Mouse (Mus musculus) liver, embryonic 15.5 days (tissue): ENCODE data around the gene Cdh12. TPM values are rescaled to one million over a fixed set of nuclear protein-coding genes. Genes with fewer than 3 reads are reported as not detected.
"Not testable (repeated sequence)": the region's sequence is repeated elsewhere in the genome, so short reads cannot be mapped to it uniquely, and the experiment has no call there.

ENCODE experiments used
- ATAC-seq: fragments of 200-750 bp; cut with Nextera tagmentation; 2 replicates; pipeline ENCODE4 v1.8.0; 2017; ENCODE audit warnings: moderate number of reproducible peaks, mild to moderate bottlenecking, moderate library complexity; ENCODE audit not compliant: insufficient read depth
- H3K27ac ChIP-seq: fragments of 300-500 bp; sonication (generic); replicated peaks from 2 replicates; pipeline ENCODE4 v1.5.1; 2015; ENCODE audit warnings: mild to moderate bottlenecking, inconsistent platforms
- H3K27me3 ChIP-seq: fragments of 300-500 bp; sonication (generic); 2 replicates; pipeline ENCODE4 v1.6.1; 2015; ENCODE audit warnings: mild to moderate bottlenecking, inconsistent platforms
- H3K36me3 ChIP-seq: fragments of 300-500 bp; sonication (generic); replicated peaks from 2 replicates; pipeline ENCODE4 v1.6.1; 2015; ENCODE audit warnings: moderate library complexity, mild to moderate bottlenecking, inconsistent platforms
- H3K4me1 ChIP-seq: fragments of 300-500 bp; sonication (generic); replicated peaks from 2 replicates; pipeline ENCODE4 v1.6.1; 2015; ENCODE audit warnings: inconsistent platforms
- H3K4me2 ChIP-seq: fragments of 300-500 bp; sonication (generic); 2 replicates; pipeline ENCODE4 v1.6.1; 2015; ENCODE audit warnings: moderate library complexity, mild to moderate bottlenecking, inconsistent platforms
- H3K4me3 ChIP-seq: fragments of 300-500 bp; sonication (generic); replicated peaks from 2 replicates; pipeline ENCODE4 v1.5.1; 2015; ENCODE audit warnings: mild to moderate bottlenecking, inconsistent platforms
- H3K9ac ChIP-seq: fragments of 300-500 bp; sonication (generic); 2 replicates; pipeline ENCODE4 v1.6.1; 2015; ENCODE audit warnings: moderate library complexity, mild to moderate bottlenecking, inconsistent platforms
- H3K9me3 ChIP-seq: fragments of 300-500 bp; sonication (generic); replicated peaks from 2 replicates; pipeline ENCODE4 v1.6.1; 2016; ENCODE audit warnings: inconsistent platforms
- WGBS: fragments of 180-500 bp; shearing (Covaris S2); methylation state at CpG from one replicate; pipeline ENCODE4 v1.1.7; 2015; ENCODE audit warnings: mixed read lengths; ENCODE audit not compliant: insufficient replicate concordance; 5-methylcytosine and 5-hydroxymethylcytosine counted together
- polyA plus RNA-seq: library from polyadenylated mRNA; unstranded; fragments of >200 nt; fragmentation: Nextera tagmentation; extraction: Ambion mirVana; gene quantifications from 2 replicates; pipeline ENCODE4 v1.2.1, GENCODE M21; 2015

The Cdh12 gene
- polyA plus RNA-seq, 1 experiment from 2014 or later = not detected

DNA sequence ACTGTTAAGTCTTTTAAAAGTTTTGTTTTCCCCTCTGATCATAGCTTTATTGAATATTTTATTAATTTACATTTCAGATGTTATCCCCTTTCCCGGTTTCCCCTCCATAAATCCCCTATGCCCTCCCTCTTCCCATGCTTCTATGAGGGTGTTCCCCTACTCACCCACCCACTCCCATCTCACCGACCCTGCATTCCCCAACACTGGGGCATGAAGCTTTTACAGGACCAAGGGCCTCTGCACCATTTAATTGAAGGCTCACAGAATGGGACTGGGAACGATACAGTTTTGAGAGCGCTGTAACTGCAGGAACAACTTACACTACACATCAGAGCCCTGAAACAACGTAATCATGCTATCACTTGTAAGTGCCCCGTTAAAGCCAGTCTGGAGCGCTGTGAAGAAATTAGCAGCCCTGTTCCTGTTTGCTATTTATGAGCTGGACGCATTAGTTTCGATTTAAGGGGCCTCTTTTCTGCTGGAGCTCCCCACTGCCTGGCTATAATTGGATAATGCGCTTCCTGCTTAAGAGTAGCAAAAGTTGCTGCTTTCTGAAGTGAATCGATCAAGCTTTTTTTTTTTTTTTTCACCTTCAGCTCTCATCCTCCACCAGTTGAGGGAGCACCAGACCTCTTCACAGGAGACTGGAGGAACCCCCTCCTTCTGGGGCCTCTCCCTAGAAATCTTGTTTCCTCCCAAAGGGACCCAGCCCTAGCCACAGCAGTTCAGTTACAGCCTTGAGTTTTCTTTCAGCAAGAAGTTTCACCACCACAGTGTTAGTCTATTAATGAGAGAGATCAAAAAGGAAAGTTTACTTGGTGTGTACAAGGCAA, 660.2 kb downstream of the Cdh12 start:
- no peak for ATAC-seq
- Histone ChIP-seq H3K27me3 (no peaks in the 10 kb centered on the region), H3K4me2 (no peak overlapping the region), H3K9me3 (no peaks in the 10 kb centered on the region), H3K36me3 (no peaks in the 10 kb centered on the region), H3K9ac (no peak overlapping the region), H3K4me1 (no peaks in the 10 kb centered on the region), H3K27ac (no peak overlapping the region), H3K4me3 (no peak overlapping the region)
- 16% methylated on average over 11 of the region's 11 CpGs for WGBS

DNA sequence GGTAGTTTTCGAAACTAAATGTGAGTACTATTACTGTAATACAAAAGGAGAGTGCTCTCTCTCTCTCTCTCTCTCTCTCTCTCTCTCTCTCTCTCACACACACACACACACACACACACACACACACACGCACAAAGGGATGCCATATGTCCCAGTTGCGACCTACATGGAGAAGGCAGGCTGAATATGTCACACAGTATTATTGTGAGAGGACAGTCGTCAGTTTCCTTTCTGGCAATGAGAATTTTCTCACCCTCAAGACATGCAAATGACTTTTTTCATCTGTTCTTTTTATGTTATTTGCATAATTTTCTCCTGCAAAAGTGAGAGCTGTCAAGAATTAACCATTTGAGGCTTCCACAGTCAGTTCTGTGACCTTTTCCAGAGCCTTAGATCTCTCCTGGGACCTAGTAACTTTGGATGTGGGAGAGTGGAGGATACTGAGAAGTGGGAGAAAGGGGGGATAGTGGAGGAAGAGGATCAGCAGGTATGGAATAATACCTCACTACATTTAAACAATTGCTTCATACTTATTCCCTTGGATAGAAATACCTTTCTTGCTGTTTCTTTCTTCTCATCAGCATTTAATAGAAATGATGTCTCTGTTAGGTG, 660.9 kb downstream of the Cdh12 start:
- ATAC-seq = no peak
- Histone ChIP-seq H3K36me3 (no peaks in the 10 kb centered on the region), H3K9ac (no peak overlapping the region), H3K4me3 (no peak overlapping the region), H3K4me2 (no peak overlapping the region), H3K4me1 (no peaks in the 10 kb centered on the region), H3K27me3 (no peaks in the 10 kb centered on the region), H3K27ac (no peak overlapping the region), H3K9me3 (no peaks in the 10 kb centered on the region)
- WGBS = 55% methylated on average over 4 of the region's 4 CpGs

DNA sequence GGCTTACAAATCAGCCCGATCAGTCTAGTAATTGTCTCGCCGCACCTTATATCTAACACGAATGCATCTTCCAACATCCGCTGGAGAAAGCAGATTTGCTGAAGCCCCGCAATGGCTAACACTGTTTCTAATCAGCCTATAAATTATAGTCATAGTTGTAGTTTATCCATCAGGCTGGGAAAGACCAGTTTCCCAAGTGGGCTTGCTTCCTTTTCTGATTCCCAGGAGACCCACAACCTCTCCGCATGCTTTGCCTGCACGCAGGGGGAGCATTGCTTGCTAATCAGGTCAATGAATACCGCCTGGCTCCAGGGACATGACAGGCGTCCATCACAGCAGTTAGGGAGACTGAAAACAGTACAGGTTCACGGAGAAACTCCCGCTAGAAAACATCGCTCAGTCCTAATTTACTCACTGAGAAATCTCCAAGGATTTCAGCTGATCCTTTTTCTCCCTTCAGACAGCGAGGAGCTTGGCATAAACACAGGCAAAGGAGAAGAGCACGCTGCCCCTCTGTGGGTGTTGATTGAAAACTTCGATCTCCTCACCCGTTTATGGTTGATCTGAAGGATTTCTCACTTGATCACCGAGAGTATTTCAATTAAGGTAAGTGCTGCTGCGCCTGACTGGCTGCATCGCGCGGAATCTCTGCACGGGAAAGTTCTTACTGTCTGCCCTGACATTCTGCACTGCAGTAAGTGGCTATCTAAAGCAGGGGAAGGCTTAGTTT, 662.0 kb downstream of the Cdh12 start:
- 19% methylated on average over 23 of the region's 23 CpGs for WGBS
- Histone ChIP-seq H3K27me3 (no peaks in the 10 kb centered on the region), H3K9me3 (no peaks in the 10 kb centered on the region), H3K36me3 (no peaks in the 10 kb centered on the region), H3K4me2 (no peak overlapping the region), H3K4me3 (no peak overlapping the region), H3K4me1 (no peaks in the 10 kb centered on the region), H3K9ac (no peak overlapping the region), H3K27ac (no peak overlapping the region)
- no peak for ATAC-seq

DNA sequence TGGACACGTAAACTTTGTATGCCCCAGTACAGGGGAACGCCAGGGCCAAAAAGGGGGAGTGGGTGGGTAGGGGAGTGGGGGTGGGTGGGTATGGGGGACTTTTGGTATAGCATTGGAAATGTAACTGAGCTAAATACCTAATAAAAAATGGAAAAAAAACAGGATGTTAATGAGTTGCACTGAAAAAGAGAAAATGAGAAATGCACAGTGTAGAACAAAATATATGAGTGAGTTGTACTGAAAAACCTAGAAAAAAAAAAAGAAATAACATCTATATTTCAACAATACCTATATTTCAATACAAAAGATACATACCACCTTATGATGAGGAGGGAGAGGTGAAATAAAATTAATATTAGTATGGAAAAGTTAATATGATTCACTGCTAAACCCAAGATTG, 665.7 kb downstream of the Cdh12 start:
- not testable (repeated sequence) for H3K4me1 ChIP-seq, H3K9me3 ChIP-seq, H3K9ac ChIP-seq, H3K27ac ChIP-seq, H3K36me3 ChIP-seq, H3K4me2 ChIP-seq, H3K27me3 ChIP-seq, ATAC-seq, H3K4me3 ChIP-seq
- WGBS = 71% methylated on average over 2 of the region's 2 CpGs

DNA sequence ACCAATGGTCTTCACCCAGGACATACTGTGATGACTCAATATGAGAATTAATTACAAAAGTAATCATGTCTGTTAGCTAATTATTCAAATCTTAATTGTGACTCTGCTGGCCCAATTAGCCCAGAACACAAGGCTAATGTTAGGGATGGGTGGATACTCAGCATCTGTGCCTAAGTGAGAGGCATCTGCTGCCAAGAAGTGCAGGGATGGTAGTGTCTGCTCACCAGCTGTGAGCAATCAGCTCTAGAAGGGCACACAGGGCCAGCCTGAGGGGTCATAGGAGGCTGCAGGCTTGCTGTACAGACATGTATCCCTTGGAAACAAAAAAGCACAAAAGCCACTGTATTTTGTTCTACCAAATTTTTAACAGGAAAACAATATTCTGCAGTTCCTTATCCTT, 681.6 kb downstream of the Cdh12 start:
- H3K9me3 ChIP-seq = no peaks in the 10 kb centered on the region
- no peak overlapping the region for H3K4me3 ChIP-seq
- no peak for ATAC-seq
- H3K27me3 ChIP-seq = no peaks in the 10 kb centered on the region
- H3K27ac ChIP-seq = no peak overlapping the region
- H3K9ac ChIP-seq = no peak overlapping the region
- no peaks in the 10 kb centered on the region for H3K36me3 ChIP-seq
- H3K4me1 ChIP-seq = no peaks in the 10 kb centered on the region
- H3K4me2 ChIP-seq = no peak overlapping the region

DNA sequence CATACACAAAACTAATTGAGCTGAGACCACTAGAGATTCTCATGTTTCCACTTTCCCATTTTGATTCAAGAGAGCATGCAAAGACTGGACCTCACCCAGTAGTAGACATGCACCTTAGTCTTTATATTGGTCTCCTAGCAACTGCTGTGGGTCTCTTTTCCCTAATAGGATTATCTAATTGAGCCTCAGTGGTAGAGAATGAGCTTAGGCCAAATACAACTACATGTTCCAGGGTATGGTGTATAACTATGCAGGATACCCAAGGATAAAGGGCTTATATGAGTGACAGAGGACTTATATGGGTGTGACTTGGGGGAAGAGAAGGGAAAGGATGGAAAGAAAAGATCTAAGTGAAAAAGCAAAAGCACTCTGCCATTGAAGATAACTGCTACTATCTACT, 683.9 kb downstream of the Cdh12 start:
- H3K4me3 ChIP-seq = no peak overlapping the region
- no peak overlapping the region for H3K9ac ChIP-seq
- no peak for ATAC-seq
- H3K4me2 ChIP-seq = no peak overlapping the region
- H3K27me3 ChIP-seq = no peaks in the 10 kb centered on the region
- no peaks in the 10 kb centered on the region for H3K4me1 ChIP-seq
- H3K27ac ChIP-seq = no peak overlapping the region
- H3K36me3 ChIP-seq = no peaks in the 10 kb centered on the region
- H3K9me3 ChIP-seq = no peaks in the 10 kb centered on the region

DNA sequence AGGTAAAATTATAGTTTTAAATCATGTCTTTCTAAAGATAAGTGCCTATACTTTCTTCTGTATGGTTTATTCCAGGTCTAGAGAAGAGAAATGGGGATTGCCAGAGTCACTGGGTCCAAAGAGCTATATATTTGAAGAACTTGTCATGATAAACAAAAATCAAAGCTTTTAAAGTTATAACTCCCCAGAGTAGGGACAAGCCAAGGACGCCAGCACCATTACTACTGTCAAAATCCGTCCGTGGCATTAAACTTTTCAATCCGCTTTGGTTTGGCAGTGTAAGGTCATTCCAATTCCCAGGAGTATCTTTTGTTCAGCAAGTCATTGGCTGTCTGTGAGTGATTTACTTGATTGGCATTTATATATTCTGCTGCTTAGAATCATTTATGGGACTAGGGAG, 697.8 kb downstream of the Cdh12 start:
- H3K4me3 ChIP-seq = no peak overlapping the region
- no peak overlapping the region for H3K27ac ChIP-seq
- no peaks in the 10 kb centered on the region for H3K36me3 ChIP-seq
- H3K27me3 ChIP-seq = no peaks in the 10 kb centered on the region
- no peak overlapping the region for H3K4me2 ChIP-seq
- H3K4me1 ChIP-seq = no peaks in the 10 kb centered on the region
- WGBS = 67% methylated on average over 4 of the region's 4 CpGs
- no peak overlapping the region for H3K9ac ChIP-seq
- H3K9me3 ChIP-seq = no peaks in the 10 kb centered on the region
- ATAC-seq = no peak

DNA sequence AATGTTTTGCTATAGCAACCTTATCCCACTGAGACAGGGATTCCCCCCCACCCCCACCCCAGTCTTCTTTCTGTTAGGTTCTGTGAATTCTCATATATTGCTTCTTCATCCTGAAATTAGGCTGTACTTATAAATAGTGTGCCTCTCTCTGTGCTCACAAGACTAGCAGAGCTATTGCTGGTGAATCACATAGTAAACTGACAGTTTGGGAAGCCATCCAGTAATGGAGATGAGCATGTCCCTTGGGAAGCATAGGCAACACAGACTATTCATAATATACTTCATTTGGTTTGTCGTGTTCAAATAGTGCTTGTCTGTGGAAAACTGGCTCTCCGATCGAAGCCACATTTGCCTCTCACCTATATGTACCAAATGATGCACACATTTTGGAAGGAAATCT, 704.5 kb downstream of the Cdh12 start:
- Histone ChIP-seq H3K4me2 (no peak overlapping the region), H3K9ac (no peak overlapping the region), H3K4me1 (no peaks in the 10 kb centered on the region), H3K27me3 (no peaks in the 10 kb centered on the region), H3K36me3 (no peaks in the 10 kb centered on the region), H3K27ac (no peak overlapping the region), H3K4me3 (no peak overlapping the region), H3K9me3 (no peaks in the 10 kb centered on the region)
- ATAC-seq = no peak
- WGBS = 67% methylated on average over 3 of the region's 3 CpGs

DNA sequence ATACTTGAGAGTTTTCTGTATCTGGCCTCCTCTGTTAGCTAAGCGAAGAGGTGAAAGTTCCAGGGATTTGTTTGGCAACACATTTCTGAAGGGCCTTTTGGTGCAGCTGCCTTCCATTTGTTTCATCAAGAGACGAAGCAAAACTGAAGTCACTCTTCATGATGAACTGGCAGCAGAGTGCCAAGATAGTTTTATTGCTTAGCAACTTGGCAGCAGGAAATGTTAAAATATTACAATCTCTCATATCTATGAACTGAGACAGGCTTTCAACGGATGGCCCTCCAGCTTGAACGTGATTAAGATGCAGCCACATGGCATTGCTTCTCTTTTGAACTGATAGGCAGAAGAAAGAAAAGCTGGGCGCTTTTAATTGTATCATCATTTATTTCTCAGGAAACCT, 730.7 kb downstream of the Cdh12 start:
- Histone ChIP-seq H3K9me3 (no peaks in the 10 kb centered on the region), H3K4me2 (no peak overlapping the region), H3K36me3 (no peaks in the 10 kb centered on the region), H3K9ac (no peak overlapping the region), H3K4me1 (no peaks in the 10 kb centered on the region), H3K27me3 (no peaks in the 10 kb centered on the region), H3K27ac (no peak overlapping the region), H3K4me3 (no peak overlapping the region)
- WGBS = 52% methylated on average over 5 of the region's 5 CpGs
- no peak for ATAC-seq

DNA sequence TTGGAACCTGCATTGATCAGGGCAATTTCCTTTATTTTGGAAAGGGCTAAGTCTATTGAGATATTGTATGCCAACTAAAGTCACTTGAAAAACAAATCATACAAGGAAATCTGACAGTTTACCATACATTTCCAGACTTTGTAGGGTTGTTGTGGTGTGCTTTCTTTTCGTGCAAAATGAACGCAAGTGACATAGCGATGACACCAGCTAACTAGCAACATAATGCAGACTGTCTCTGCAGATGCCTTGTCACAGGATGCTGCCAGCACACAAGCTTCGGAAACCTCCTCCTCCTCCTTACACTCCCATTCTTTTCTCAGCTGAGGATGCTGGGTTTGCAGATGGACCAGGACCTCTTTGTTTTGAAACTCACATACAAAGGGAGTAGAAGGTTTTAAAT, 731.1 kb downstream of the Cdh12 start:
- Histone ChIP-seq H3K4me3 (no peak overlapping the region), H3K36me3 (no peaks in the 10 kb centered on the region), H3K9ac (no peak overlapping the region), H3K4me1 (no peaks in the 10 kb centered on the region), H3K9me3 (no peaks in the 10 kb centered on the region), H3K27me3 (no peaks in the 10 kb centered on the region), H3K4me2 (no peak overlapping the region), H3K27ac (no peak overlapping the region)
- 54% methylated on average over 4 of the region's 4 CpGs for WGBS
- ATAC-seq = no peak

DNA sequence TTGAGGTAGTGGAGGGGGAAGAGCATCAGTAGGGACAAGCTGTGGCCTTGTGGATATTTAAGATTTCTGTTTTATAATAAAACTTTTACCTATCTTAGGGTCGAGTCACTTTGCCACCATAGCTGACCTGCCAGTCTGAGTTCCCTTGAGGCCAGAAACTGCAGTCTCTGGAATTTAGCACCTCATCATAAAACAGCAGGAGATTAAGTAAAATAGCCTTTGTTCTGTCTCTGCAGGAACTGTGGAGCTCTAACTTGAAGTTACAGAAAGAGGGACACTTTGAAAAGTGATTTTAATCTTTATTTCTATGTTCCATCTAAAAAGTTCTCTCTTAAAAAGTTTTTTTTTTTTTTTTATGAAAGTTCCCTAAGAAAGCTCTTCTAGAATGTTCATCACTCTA, 736.7 kb downstream of the Cdh12 start:
- H3K27ac ChIP-seq = no peak overlapping the region
- no peak for ATAC-seq
- no peaks in the 10 kb centered on the region for H3K27me3 ChIP-seq
- H3K36me3 ChIP-seq = no peaks in the 10 kb centered on the region
- WGBS = 40% methylated on average over 1 of the region's 1 CpGs
- H3K9me3 ChIP-seq = no peaks in the 10 kb centered on the region
- H3K9ac ChIP-seq = no peak overlapping the region
- no peaks in the 10 kb centered on the region for H3K4me1 ChIP-seq
- no peak overlapping the region for H3K4me2 ChIP-seq
- H3K4me3 ChIP-seq = no peak overlapping the region
